Mouse (Mus musculus): ENCODE results near the gene Csf1. TPM values are rescaled to one million over a fixed set of nuclear protein-coding genes. Genes with fewer than 3 reads are reported as not detected.

Csf1 gene
- polyA plus RNA-seq, 1 experiment = 10.7 TPM

GRCm38 (mm10) chr3:107695948-107696881 is 64.1 kb downstream of the Csf1 start, which contains the start of gene Ahcyl1:
Gene Ahcyl1 (minus strand): TSS chr3:107696560.
- Histone ChIP-seq H3K4me1 (ENCODE audit: control insufficient read depth, insufficient read depth, low read length) (peaks cover 9% of the 10 kb centered on the region), H3K36me3 (ENCODE audit: control insufficient read depth, insufficient read depth, low read length) (no peaks in the 10 kb centered on the region), H3K4me3 (ENCODE audit: insufficient read depth, low read depth, low read length) (peak within 1 kb of the TSS; percentile 82), H3K27ac (ENCODE audit: insufficient read depth, low read depth, low read length) (peak within 1 kb of the TSS; percentile 75), H3K27me3 (replicated peaks; ENCODE audit: control insufficient read depth, insufficient read depth, low read length) (no peaks in the 10 kb centered on the region)
- TF ChIP-seq CTCF (conservative IDR thresholded peaks at IDR 0.05; ENCODE audit: insufficient read depth, insufficient read length, low read depth, low read length) = peak; percentile 95
- peak; percentile 72 for TF ChIP-seq POLR2A (IDR thresholded peaks at IDR 0.05; ENCODE audit: low read depth, low read length)
- WGBS = under 1% methylated on average over 93 of the region's 93 CpGs
- peak; percentile 99 for DNase-seq

DNA sequence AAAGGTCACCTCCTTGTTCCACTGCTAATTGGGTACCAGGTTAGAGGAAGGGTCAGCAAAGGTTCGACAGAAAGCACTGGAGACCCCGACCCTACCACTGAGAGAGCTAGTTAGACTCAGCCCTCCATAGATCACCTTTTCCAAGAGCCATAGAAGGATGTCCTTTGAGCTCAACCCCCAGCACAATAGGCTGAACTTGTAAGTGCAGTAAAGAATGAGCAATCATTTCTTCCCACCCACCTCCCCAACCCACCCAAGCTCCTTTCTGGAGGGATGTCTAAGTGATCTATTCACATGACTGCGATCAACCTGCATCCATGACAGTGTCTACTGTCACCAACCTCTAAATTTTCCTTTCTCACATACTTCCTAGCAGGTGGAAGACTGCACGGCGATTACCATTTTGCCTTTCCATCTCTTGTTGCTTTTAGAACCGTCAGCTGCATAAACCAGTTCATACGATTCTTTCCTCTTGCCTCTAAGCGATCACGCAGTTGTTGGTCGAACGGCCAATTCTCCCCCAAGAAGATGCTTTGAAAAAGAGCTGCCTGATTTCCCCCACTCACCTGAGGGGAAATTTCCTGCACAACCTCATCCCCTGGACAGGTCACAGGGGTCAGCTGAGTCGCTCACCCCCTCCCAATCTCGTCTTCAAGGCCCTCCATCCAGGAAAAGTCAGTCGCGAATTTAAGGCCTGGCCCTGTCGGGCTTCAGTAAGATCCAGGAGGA is 64.9 kb downstream of the Csf1 start:
- WGBS = 5% methylated on average over 16 of the region's 16 CpGs
- no peaks in the 10 kb centered on the region for H3K36me3 ChIP-seq (ENCODE audit: control insufficient read depth, insufficient read depth, low read length)
- no peak for DNase-seq
- peak overlapping the region; percentile 82 for H3K4me3 ChIP-seq (ENCODE audit: insufficient read depth, low read depth, low read length)
- H3K4me1 ChIP-seq (ENCODE audit: control insufficient read depth, insufficient read depth, low read length) = peaks cover 17% of the 10 kb centered on the region
- H3K27me3 ChIP-seq (replicated peaks; ENCODE audit: control insufficient read depth, insufficient read depth, low read length) = no peaks in the 10 kb centered on the region
- H3K27ac ChIP-seq (ENCODE audit: insufficient read depth, low read depth, low read length) = peak overlapping the region; percentile 75
- TF ChIP-seq CTCF (conservative IDR thresholded peaks at IDR 0.05; ENCODE audit: insufficient read depth, insufficient read length, low read depth, low read length) (no peak), POLR2A (IDR thresholded peaks at IDR 0.05; ENCODE audit: low read depth, low read length) (no peak)

DNA sequence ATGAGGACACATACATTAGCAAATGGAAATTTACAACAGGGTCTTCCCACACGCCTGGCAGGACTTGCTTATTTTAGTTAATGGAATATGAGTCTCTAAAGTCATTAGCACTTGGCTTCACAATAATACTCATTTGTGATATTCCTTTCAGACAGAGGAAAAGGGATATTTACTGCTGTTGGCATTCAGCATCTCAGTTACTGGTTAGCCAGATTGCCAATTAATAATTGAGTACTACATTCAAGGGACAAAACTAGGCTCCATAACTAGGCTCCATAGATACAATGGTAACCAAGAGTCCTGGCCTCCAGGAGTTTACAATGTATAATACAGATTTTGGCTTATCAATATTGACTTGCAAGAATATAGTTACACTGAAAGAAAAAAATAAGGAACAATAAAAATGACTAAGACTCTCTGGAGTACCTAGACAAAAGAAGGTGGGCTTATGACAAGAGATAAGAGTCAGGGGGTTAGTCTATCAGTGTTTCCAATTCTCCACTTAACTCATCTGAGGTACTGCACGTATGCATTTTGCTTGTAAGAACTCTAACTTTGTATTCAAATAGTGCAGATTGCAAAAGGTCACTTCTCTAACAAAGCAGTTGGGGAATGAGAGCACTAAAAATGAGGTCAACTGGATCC is 65.9 kb downstream of the Csf1 start:
- H3K4me3 ChIP-seq (ENCODE audit: insufficient read depth, low read depth, low read length) = no peak overlapping the region
- 34% methylated on average over 2 of the region's 2 CpGs for WGBS
- DNase-seq = peak; percentile 62
- no peaks in the 10 kb centered on the region for H3K36me3 ChIP-seq (ENCODE audit: control insufficient read depth, insufficient read depth, low read length)
- no peaks in the 10 kb centered on the region for H3K27me3 ChIP-seq (replicated peaks; ENCODE audit: control insufficient read depth, insufficient read depth, low read length)
- no peak overlapping the region for H3K27ac ChIP-seq (ENCODE audit: insufficient read depth, low read depth, low read length)
- TF ChIP-seq CTCF (conservative IDR thresholded peaks at IDR 0.05; ENCODE audit: insufficient read depth, insufficient read length, low read depth, low read length) (no peak), POLR2A (IDR thresholded peaks at IDR 0.05; ENCODE audit: low read depth, low read length) (no peak)
- H3K4me1 ChIP-seq (ENCODE audit: control insufficient read depth, insufficient read depth, low read length) = peaks cover 24% of the 10 kb centered on the region

Other genes starting within 250 kb of the Csf1 start
- 16.0 and 19.2 TPM in 2 replicates for gene Slc6a17, start 242.5 kb downstream of the Csf1 start, polyA plus RNA-seq (2012; rRNA removed)
- gene Ubl4b, start 205.4 kb downstream of the Csf1 start, polyA plus RNA-seq (2012; rRNA removed) = 0.06 TPM in 1 of 2 replicates, not detected in the other
- not detected in 2 replicates for gene Alx3, start 165.4 kb downstream of the Csf1 start, polyA plus RNA-seq (2012; rRNA removed)
- gene Gm10961, start 129.1 kb downstream of the Csf1 start, polyA plus RNA-seq (2012; rRNA removed) = not detected in 2 replicates
- gene Strip1, start 128.8 kb downstream of the Csf1 start, polyA plus RNA-seq (2012; rRNA removed) = 46.0 and 54.1 TPM in 2 replicates
- gene Ahcyl1, start 63.9 kb downstream of the Csf1 start, polyA plus RNA-seq (2012; rRNA removed) = 88.6 and 101 TPM in 2 replicates
- 0.72 TPM in 2 replicates for gene Eps8l3, start 116.8 kb upstream of the Csf1 start, polyA plus RNA-seq (2012; rRNA removed)
- gene Gstm5, start 135.4 kb upstream of the Csf1 start, polyA plus RNA-seq (2012; rRNA removed) = 172 and 198 TPM in 2 replicates
- 24.5 and 28.1 TPM in 2 replicates for gene Gstm7, start 171.3 kb upstream of the Csf1 start, polyA plus RNA-seq (2012; rRNA removed)
- 2.5 and 4.3 TPM in 2 replicates for gene Gstm6, start 183.3 kb upstream of the Csf1 start, polyA plus RNA-seq (2012; rRNA removed)
- gene Gstm3, start 208.8 kb upstream of the Csf1 start, polyA plus RNA-seq (2012; rRNA removed) = 0.41 and 0.63 TPM in 2 replicates
- gene Gstm2, start 226.0 kb upstream of the Csf1 start, polyA plus RNA-seq (2012; rRNA removed) = 190 and 212 TPM in 2 replicates